In the genomic region with DNA sequence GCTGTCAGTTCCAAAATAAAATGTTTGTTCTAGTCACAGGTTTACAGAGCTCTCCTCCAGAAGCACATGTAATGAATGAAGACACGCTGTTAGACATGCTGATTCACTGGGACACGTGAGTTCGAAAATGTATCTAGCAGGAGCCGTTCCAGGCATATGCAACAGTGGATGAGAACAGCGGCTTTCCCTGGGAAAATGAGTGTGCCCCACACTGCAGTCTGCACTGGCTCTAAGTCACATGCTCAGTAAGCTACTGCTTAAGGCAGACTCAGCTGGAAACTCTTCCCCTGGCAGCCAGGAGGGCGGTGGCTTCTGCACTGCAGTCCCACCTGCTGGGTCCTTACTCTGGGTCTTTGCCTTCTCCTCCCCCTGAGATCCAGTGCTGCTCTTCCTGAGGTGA, we compare ENCODE assay signal across 9 mouse cellular contexts.
DNase-seq lines count a peak whose midpoint lies in the region; ATAC-seq lines count a peak whose summit lies in the region.
"Had no signal": no experiment of that assay in that cellular context is flagged by ENCODE, and none has a peak within 500 bp of the region (broad histone marks: within the 10 kb centered on the region; RNA-seq: fewer than 3 reads in every experiment).

No protein-coding gene starts in this region.

- intact Hi-C loops in heart, postnatal 36 days (cut with DNase I): loop anchor here (1.0 to 2.0 kb wide), 4 partner anchors 168 to 394 kb away; no protein-coding TSS in a partner anchor

- no peaks in the 10 kb centered on the region for H3K36me3 ChIP-seq in heart, embryonic 16.5 days (ENCODE audit: control insufficient read depth, insufficient read depth)
- H3K36me3 ChIP-seq in forebrain, embryonic 16.5 days (ENCODE audit: control insufficient read depth, insufficient read depth): no peaks in the 10 kb centered on the region
- no peaks in the 10 kb centered on the region; the same call in 1 of the 2 replicates for H3K36me3 ChIP-seq in limb, embryonic 12.5 days
- H3K36me3 ChIP-seq: lung, embryonic 15.5 days had no signal

- H3K4me2 ChIP-seq in heart, embryonic 16.5 days (ENCODE audit: low read depth, low read length): no peak overlapping the region
- H3K4me2 ChIP-seq in forebrain, embryonic 16.5 days (ENCODE audit: low read length): no peak overlapping the region
- no peak overlapping the region for H3K4me2 ChIP-seq in limb, embryonic 12.5 days
- H3K4me2 ChIP-seq: lung, embryonic 15.5 days had no signal

- no peak for DNase-seq in heart, postnatal 36 days
- DNase-seq in NIH3T3 (ENCODE audit: low read depth): peak; percentile 84
- DNase-seq in urinary bladder, postnatal 25 days (ENCODE audit: low spot score): no peak
- DNase-seq in urinary bladder, postnatal 14 days (ENCODE audit: low spot score): no peak
- DNase-seq in gastrocnemius, postnatal 25 days: no peak

- ATAC-seq in heart, embryonic 16.5 days (replicated peaks; ENCODE audit: extremely low read depth, insufficient read depth, low FRiP score): peak; percentile 42; the same call in 1 of the 2 replicates
- ATAC-seq in forebrain, embryonic 16.5 days: peak; percentile 36; the same call in 1 of the 2 replicates
- ATAC-seq in limb, embryonic 12.5 days (ENCODE audit: insufficient number of reproducible peaks, insufficient read depth, low FRiP score, low TSS enrichment, low read depth): 0 out of 2 replicates have a peak, but pooled peaks have one; percentile 21

- no peaks in the 10 kb centered on the region for H3K27me3 ChIP-seq in heart, embryonic 16.5 days (ENCODE audit: control insufficient read depth, insufficient read depth, low read length)
- H3K27me3 ChIP-seq in forebrain, embryonic 16.5 days (replicated peaks; ENCODE audit: control insufficient read depth, insufficient read depth, low read length): no peaks in the 10 kb centered on the region
- no peaks in the 10 kb centered on the region for H3K27me3 ChIP-seq in limb, embryonic 12.5 days
- H3K27me3 ChIP-seq: lung, embryonic 15.5 days had no signal

- 49% methylated on average over 6 of the region's 6 CpGs for WGBS in heart, embryonic 16.5 days
- WGBS in forebrain, embryonic 16.5 days: 16% methylated on average over 6 of the region's 6 CpGs
- 48% methylated on average over 6 of the region's 6 CpGs for WGBS in limb, embryonic 12.5 days

- peaks cover 10% of the 10 kb centered on the region for H3K4me1 ChIP-seq in heart, embryonic 16.5 days (ENCODE audit: control insufficient read depth, insufficient read depth, low read length)
- peaks cover 36% of the 10 kb centered on the region for H3K4me1 ChIP-seq in forebrain, embryonic 16.5 days (replicated peaks; ENCODE audit: control insufficient read depth, insufficient read depth, low read length)
- H3K4me1 ChIP-seq in limb, embryonic 12.5 days (replicated peaks): peaks cover 47% of the 10 kb centered on the region

- H3K27ac ChIP-seq in heart, embryonic 16.5 days (ENCODE audit: low read length): no peak overlapping the region
- H3K27ac ChIP-seq in forebrain, embryonic 16.5 days (ENCODE audit: low read length): peak overlapping the region; percentile 28; the same call in 1 of the 2 replicates
- no peak overlapping the region; the same call in 1 of the 2 replicates for H3K27ac ChIP-seq in limb, embryonic 12.5 days
- H3K27ac ChIP-seq: lung, embryonic 15.5 days had no signal

- H3K4me3 ChIP-seq in heart, embryonic 16.5 days (ENCODE audit: low read length): no peak overlapping the region
- no peak overlapping the region for H3K4me3 ChIP-seq in forebrain, embryonic 16.5 days (replicated peaks; ENCODE audit: low read length)
- H3K4me3 ChIP-seq in limb, embryonic 12.5 days (replicated peaks): no peak overlapping the region
- H3K4me3 ChIP-seq: lung, embryonic 15.5 days had no signal

- no peak overlapping the region for H3K9ac ChIP-seq in heart, embryonic 16.5 days (ENCODE audit: low read length)
- no peak overlapping the region for H3K9ac ChIP-seq in forebrain, embryonic 16.5 days (replicated peaks; ENCODE audit: low read depth, low read length)
- H3K9ac ChIP-seq in limb, embryonic 12.5 days (replicated peaks): no peak overlapping the region
- H3K9ac ChIP-seq: lung, embryonic 15.5 days had no signal

- no peaks in the 10 kb centered on the region for H3K9me3 ChIP-seq in heart, embryonic 16.5 days (replicated peaks; ENCODE audit: control insufficient read depth, low read length)
- no peaks in the 10 kb centered on the region for H3K9me3 ChIP-seq in forebrain, embryonic 16.5 days (ENCODE audit: control insufficient read depth, low read length)
- H3K9me3 ChIP-seq in limb, embryonic 12.5 days: no peaks in the 10 kb centered on the region
- H3K9me3 ChIP-seq: lung, embryonic 15.5 days had no signal
